7 mouse cellular contexts compared by ENCODE assay signal in the genomic region with DNA sequence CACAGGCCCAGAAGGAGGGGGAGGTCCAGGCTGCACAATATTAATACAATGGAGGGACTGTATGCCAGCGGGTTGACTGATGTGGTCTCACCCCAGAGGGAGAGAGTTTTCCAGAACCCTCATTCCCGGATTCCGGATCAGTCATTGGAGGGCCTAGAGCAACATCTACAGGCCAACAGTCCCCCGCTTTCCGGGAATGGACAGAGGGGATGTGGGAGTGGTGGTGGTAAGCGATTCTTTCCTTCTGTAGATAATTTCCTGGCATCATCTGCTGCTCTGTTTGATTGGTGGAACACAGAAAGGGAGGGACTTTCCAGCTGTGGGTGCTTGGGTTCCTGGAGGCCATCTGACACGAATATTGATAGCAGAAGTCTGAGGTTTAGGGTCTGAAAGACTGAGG. TPM values are rescaled to one million over a fixed set of nuclear protein-coding genes. Genes with fewer than 3 reads are reported as not detected.
DNase-seq lines count a peak whose midpoint lies in the region; ATAC-seq lines count a peak whose summit lies in the region.

No protein-coding gene starts in this region.

- H3K36me3 ChIP-seq in liver, embryonic 15.5 days (replicated peaks), result no peaks in the 10 kb centered on the region

- intact Hi-C loops in heart, postnatal 25 days (cut with DNase I), result loop anchor here (2.0 to 10.0 kb wide), 6 partner anchors 21 to 221 kb away; a partner anchor contains a TSS
- intact Hi-C loops in left cerebral cortex, postnatal 4 days (cut with DNase I), result no loop called here

- peaks cover 71% of the 10 kb centered on the region for H3K4me1 ChIP-seq in liver, embryonic 15.5 days (replicated peaks)

- 27% methylated on average over 7 of the region's 7 CpGs for WGBS in liver, embryonic 15.5 days (ENCODE audit: insufficient replicate concordance)

- 0 out of 2 replicates have a peak overlapping the region, but pooled peaks have one; percentile 12 for H3K9ac ChIP-seq in liver, embryonic 15.5 days

- DNase-seq in MN1 (ENCODE audit: low spot score), result peak; percentile 41
- peak; percentile 72 for DNase-seq in heart, postnatal 25 days (ENCODE audit: low spot score)
- no peak for DNase-seq in frontal cortex, postnatal 25 days (ENCODE audit: low spot score in 2 of 2)
- DNase-seq in cerebellum, postnatal 25 days, result no peak
- no peak for DNase-seq in left cerebral cortex, postnatal 4 days

- H3K27me3 ChIP-seq in liver, embryonic 15.5 days, result 0 out of 2 replicates have a peak, but pooled peaks cover 3% of the 10 kb centered on the region

- H3K27ac ChIP-seq in liver, embryonic 15.5 days (replicated peaks), result peak overlapping the region; percentile 61; the same call in 1 of the 2 replicates

- no peak overlapping the region for H3K4me3 ChIP-seq in liver, embryonic 15.5 days (replicated peaks)

- H3K4me2 ChIP-seq in liver, embryonic 15.5 days, result 0 out of 2 replicates have a peak overlapping the region, but pooled peaks have one; percentile 50

- no peaks in the 10 kb centered on the region for H3K9me3 ChIP-seq in liver, embryonic 15.5 days (replicated peaks)

- peak; percentile 38 for ATAC-seq in CD4-positive, CD25-positive, alpha-beta regulatory T cell, adult 4 months
- ATAC-seq in liver, embryonic 15.5 days (ENCODE audit: insufficient read depth), result no peak

RNA-seq across cellular contexts. Expression of a gene that starts 1.6 kb away (rescaled TPM):
- not detected for polyA plus RNA-seq in CD4-positive, CD25-positive, alpha-beta regulatory T cell, adult 4 months (2017; shearing (Covaris generic))
- total RNA-seq in heart, postnatal 25 days (2021), result not detected
- polyA plus RNA-seq in liver, embryonic 15.5 days (2015; fragmentation: Nextera tagmentation; extraction: Ambion mirVana), result not detected in 2 replicates
- not detected for total RNA-seq in left cerebral cortex, postnatal 4 days (2021)

RNA-seq across cellular contexts. Expression of a gene that starts 5.0 kb away (rescaled TPM):
- polyA plus RNA-seq in CD4-positive, CD25-positive, alpha-beta regulatory T cell, adult 4 months (2017; shearing (Covaris generic)), result 1 to 10 TPM in 1 of 2 experiments, not detected in 1; 1.1 TPM
- total RNA-seq in heart, postnatal 25 days (2021), result 1 to 10 TPM; 2.5 to 3.5 TPM
- polyA plus RNA-seq in liver, embryonic 15.5 days (2015; fragmentation: Nextera tagmentation; extraction: Ambion mirVana), result 1.2 and 1.4 TPM in 2 replicates
- 1 to 10 TPM in 1 of 2 experiments, under 1 TPM in 1; 0.38 to 1.0 TPM for total RNA-seq in left cerebral cortex, postnatal 4 days (2021)

RNA-seq across cellular contexts. Expression of a gene that starts 17.7 kb away (rescaled TPM):
- not detected for polyA plus RNA-seq in CD4-positive, CD25-positive, alpha-beta regulatory T cell, adult 4 months (2017; shearing (Covaris generic))
- under 1 TPM in 1 of 2 experiments, not detected in 1; 0.14 TPM for total RNA-seq in heart, postnatal 25 days (2021)
- 0.60 and 0.62 TPM in 2 replicates for polyA plus RNA-seq in liver, embryonic 15.5 days (2015; fragmentation: Nextera tagmentation; extraction: Ambion mirVana)
- not detected for total RNA-seq in left cerebral cortex, postnatal 4 days (2021)

RNA-seq across cellular contexts. Expression of a gene that starts 19.2 kb away (rescaled TPM):
- polyA plus RNA-seq in CD4-positive, CD25-positive, alpha-beta regulatory T cell, adult 4 months (2017; shearing (Covaris generic)), result 100 to 1,000 TPM; 256 to 383 TPM
- total RNA-seq in heart, postnatal 25 days (2021), result 1 to 10 TPM in 1 of 2 experiments, under 1 TPM in 1; 0.88 to 1.1 TPM
- 5.9 and 7.2 TPM in 2 replicates for polyA plus RNA-seq in liver, embryonic 15.5 days (2015; fragmentation: Nextera tagmentation; extraction: Ambion mirVana)
- under 1 TPM; 0.50 to 0.72 TPM for total RNA-seq in left cerebral cortex, postnatal 4 days (2021)

RNA-seq across cellular contexts. Expression of a gene that starts 24.6 kb away (rescaled TPM):
- 1 to 10 TPM; 1.6 to 2.0 TPM for polyA plus RNA-seq in CD4-positive, CD25-positive, alpha-beta regulatory T cell, adult 4 months (2017; shearing (Covaris generic))
- under 1 TPM; 0.17 to 0.23 TPM for total RNA-seq in heart, postnatal 25 days (2021)
- polyA plus RNA-seq in liver, embryonic 15.5 days (2015; fragmentation: Nextera tagmentation; extraction: Ambion mirVana), result 0.89 and 1.0 TPM in 2 replicates
- 10 to 100 TPM in 1 of 2 experiments, 1 to 10 TPM in 1; 8.3 to 10.7 TPM for total RNA-seq in left cerebral cortex, postnatal 4 days (2021)

Comparison
In these comparisons a context has a peak if more than half of its experiments do, and no peak if none do; other contexts are left out.
1. DNase-seq: peak in MN1 (single experiment) and heart, postnatal 25 days (single experiment); none in frontal cortex, postnatal 25 days (0 of 2), cerebellum, postnatal 25 days (0 of 2) and left cerebral cortex, postnatal 4 days (single experiment).